Mouse (Mus musculus) Muller cell, postnatal 12 days (primary cell): ENCODE results near the gene Zbtb20.

Experiments used
- DNase-seq: peaks from one replicate; pipeline ENCODE4 v3.0.0-alpha.2; 2015; ENCODE audit errors: inconsistent ontology term

Gene Zbtb20

GRCm38 (mm10) chr16:42875852-42875980 lies at the start of gene Zbtb20:
TSS of gene Zbtb20 (plus strand) at chr16:42875881.
- no peak for DNase-seq

- peak; percentile 13 for DNase-seq
Measured at GRCm38 (mm10) chr16:42835940-42836339, 39.7 kb upstream of the Zbtb20 start.

GRCm38 (mm10) chr16:42836404-42837120 lies 39.1 kb upstream of the Zbtb20 start:
- DNase-seq = no peak

- DNase-seq = no peak
Measured at GRCm38 (mm10) chr16:42838226-42838625, 37.5 kb upstream of the Zbtb20 start.

- no peak for DNase-seq
Measured at GRCm38 (mm10) chr16:42857564-42858183, 18.0 kb upstream of the Zbtb20 start.

DNA sequence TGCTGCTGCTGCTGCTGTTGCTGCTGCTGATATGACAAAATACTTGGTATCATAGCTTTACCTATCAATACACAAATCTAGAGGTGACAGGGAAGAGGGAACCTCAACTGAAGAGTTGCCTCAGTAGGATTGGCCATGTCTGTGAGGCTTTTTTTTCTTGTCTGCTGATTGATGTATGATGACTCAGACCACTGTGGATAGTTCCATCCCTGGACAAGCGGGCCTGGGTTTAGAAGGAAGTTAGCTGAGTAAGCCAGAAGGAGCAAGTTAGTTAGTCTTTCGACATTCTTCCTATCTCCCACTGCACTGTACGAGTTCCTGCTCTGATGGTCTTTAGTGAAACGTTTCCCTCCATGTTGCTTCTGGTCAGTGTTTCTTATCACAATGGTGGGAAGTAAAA lies 16.4 kb upstream of the Zbtb20 start:
- DNase-seq = no peak

- DNase-seq = no peak
Measured at GRCm38 (mm10) chr16:42863231-42863630, 12.4 kb upstream of the Zbtb20 start.

DNA sequence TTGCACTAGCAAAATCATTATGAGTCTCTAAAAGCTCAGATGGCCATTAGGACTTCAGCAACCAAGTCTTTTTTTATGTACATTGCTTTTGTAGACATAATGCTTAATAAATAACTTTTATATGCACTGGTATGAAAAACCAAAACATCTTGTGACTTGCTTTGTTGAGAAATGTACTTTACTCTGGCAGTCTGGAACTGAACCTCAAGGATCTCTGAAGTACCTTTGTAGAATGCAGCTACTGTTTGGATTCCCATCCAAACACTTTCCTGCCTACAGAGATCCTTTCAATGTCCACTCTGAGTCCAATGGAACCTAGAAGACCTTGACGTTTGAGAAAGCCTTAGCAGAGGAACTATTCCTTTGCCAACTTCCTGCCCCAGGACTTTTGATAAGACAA lies 9.6 kb upstream of the Zbtb20 start:
- no peak for DNase-seq

DNA sequence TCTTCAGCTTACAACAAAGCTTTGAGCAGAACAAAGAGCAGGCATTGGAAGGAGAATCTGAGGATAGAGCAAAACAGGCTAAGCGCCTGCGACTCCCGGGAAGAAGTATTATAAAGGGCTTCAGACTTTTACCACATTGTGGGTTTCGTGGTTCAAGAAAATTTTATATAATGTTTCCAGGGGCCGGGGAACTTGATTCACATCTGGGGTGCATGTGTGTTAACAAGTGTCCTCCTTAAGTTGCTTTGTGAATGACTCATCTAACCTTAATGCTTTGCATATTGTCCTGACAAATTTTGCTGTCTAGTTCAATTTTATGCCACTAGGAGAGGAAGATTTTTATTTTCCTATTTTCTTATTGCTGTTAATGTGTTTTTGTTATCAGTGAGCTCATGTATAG lies 3.6 kb upstream of the Zbtb20 start:
- DNase-seq = no peak

DNA sequence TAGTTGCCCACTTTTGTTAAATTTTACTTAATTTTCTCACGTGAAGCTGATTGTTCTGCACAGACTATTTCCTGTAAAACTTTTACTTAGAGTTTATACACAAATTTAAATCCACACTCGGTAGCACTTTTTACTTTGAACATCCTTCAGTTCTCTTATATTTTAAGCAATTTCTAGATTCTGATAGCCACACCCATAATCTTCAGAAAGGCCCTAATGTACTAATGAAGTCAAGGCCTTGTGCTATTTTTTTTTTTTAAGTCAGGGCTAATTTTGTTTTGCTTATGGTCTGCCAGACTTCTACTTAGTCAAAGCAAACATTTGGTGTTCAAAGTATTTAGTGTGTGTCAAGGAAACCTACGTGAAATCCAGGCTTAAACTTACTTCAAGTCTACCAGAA lies 1.7 kb upstream of the Zbtb20 start:
- no peak for DNase-seq

GRCm38 (mm10) chr16:42874456-42874855 lies 1.2 kb upstream of the Zbtb20 start:
- peak; percentile 89 for DNase-seq

- peak; percentile 100 for DNase-seq
Measured at GRCm38 (mm10) chr16:42874910-42875851, 500 bp upstream of the Zbtb20 start.

DNA sequence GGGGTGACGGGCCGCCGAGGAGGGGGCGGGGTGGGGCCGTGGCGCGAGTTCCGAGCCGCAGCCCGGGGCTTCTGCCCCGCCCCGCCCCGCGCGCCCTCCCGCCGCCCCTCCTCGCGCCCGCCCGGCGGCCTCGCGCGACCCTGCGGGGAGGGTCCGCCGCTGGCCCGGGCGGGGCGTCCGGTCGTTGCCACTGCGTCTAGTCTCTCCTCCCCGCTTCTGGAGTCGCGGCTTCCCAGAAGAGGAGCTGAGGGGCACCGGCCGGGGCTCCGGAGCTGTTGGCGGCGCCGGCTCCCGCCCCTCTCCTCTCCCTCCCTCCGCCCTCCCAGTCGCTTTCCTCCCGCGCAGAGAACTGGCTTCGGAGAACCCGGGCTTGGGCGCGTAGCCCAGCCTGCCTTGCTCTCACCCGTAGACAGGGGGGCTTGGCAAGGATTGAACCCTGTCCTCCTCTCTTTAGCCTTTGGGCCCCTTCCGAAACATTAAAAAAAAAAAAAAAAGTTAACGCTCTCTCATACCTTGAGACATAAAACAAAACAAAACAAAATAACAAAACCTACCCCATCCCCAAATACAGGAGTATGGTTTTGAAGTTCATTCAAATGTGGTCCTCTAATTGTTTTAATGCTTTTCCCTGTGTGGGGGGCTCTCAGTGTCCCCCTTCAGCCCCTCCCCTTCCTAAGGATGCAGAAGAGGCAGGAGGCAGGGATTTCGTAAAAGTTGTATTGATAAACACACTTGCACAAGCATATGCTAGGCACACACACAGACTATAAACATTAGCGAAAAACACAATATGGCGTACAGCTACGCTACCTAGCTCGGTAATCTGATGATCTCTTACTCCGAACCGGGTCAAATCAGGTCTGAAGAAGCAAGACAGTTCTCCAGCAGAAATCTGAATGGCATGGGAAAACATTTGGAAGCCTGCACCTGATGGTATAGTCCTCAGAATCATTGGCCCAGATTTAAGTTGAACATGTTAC lies 630 bp downstream of the Zbtb20 start:
- peak; percentile 92 for DNase-seq

DNA sequence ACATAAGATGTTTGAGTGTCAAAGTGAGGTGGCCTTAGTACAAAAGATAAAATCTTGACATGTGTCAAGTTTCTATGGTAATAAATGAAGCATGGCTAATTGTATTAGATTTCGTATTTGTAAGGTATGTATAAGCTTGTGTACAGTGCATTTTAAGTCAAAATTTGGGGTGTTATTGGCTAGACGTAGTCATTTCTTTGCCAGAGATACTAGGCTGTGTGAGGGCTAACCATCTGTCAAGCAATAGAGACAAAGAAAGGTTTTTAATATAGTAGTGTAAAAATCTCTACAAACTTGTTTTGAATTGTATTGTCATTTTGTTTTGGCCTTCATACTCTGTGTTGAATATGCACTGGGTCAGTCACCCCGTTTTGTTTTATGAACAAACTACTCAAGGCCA lies 4.4 kb downstream of the Zbtb20 start:
- no peak for DNase-seq

DNA sequence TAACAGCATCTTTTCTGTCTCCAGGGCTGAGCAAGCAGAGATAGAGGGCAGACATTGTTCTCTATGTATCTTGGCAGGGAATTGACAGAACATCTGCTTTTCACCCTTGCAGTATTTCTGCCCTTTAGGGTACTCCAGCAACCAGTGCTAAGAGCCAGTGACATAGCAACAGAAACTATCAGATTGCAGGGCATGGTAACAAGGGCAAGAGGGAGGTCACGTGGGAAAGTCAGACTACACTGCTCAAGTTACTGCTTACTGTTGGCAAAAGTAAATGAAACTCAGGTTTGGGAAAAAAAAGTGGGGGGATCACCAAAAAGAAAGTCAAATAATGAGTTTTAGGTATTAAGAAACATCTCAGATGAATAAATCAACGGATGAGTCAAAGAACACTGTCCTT lies 9.9 kb downstream of the Zbtb20 start:
- DNase-seq = no peak

DNA sequence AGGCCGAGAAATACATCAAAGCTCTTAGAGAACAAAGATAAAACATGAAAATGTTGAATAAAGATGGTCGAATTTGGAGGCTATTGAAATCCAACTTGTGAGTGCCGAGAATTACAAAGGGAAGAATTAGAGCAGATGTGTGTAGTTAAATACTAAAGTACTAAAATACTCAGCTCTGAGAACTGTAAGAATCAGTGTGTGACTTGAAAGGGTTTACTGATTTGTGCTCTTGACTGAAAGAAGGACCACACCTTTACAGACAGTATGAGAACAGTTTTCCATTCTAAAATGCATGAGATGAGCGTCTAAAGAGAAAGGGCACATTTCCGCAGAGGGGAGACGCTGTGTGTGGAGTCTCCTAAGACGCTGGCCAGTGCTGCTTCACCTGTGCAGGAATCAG lies 10.3 kb downstream of the Zbtb20 start:
- DNase-seq = no peak

DNA sequence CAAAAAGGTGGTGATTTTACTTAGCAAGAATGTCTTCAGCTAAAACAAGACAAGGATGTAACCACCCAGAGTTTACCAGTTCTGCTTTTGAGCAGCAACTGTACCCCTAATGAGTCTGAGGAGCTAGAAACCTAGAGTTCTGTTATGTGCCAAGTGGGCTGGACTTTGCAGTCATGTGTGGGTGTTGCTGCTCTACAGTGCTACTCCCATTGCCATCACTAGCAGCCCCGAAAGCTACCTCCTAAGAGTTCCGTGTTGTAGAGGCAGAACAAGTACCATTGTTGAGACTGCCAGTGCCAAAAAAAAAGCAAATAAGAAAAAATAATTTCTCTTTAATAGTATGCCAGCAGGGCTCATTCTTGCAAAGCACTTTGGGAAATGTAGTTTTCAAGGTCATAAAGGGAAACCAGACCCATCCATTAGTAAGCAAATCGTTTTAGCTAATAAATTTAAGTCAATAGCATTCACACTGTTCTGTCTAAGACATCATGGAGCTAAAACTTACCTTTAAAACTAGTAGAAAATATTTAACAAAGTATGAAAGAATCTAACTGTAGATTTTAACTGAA lies 21.5 kb downstream of the Zbtb20 start:
- DNase-seq = no peak

- no peak for DNase-seq
Measured at GRCm38 (mm10) chr16:42900328-42900727, 24.6 kb downstream of the Zbtb20 start.

DNA sequence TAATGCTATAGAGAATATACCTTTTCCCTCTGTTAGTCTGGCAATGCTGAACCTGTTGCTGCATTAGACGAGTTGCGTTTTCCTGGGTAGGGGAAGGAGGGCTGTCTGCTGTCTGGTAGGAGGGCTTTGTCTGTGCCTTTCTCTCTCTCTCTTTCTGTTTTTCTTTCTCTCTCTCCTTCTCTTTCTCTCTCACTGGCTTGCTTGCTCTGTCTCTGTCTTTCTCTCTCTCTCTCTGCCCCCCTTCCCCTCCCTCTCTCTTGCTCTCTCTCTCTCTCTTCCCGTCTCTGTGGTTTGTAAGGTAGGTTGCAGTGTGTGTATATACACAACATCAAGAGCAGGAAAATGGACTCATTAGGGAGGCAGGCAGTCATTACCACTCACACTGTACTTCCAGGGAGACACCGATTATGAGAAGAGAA lies 31.6 kb downstream of the Zbtb20 start:
- DNase-seq = peak; percentile 84

DNA sequence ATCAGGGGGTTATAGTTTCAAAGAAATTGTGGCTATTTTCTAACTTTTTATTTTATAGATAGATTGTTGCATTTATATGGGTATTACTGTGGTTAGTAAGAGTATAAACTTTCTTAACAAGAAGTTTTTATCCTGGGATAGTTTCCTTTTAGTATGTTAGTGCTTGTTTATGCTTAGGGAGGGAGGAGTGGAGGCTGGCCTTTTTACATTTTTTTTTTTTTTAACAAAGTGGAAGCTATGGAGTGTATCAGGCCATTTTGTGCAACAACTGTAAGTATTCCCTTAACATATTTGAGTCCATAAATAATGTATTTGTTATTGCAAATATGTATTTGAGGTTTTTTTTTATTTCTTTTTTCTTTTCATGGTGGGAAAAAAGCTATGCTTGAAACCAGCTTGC lies 32.7 kb downstream of the Zbtb20 start:
- DNase-seq = no peak

DNA sequence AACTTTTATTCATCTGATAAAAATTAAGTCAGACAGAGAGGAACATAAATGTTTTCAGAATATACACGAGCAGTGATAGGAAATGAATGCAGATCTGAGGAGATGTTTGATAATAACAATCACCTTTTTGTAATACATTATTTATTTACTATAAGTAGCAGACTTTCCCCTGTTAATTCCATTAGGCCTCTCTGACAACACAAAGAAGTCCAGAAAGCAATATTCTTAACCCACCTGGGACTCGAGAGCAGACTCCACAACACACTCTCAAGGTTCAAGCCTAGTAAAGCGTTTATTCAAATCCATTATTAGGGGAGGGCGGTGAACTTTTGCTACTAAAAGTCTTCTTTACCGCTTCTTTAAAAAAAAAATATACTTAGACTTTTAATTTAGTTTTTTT lies 33.2 kb downstream of the Zbtb20 start:
- DNase-seq = peak; percentile 16
